Mouse (Mus musculus) heart, postnatal 0 days (tissue): ENCODE results near the gene Olfr1391.

Experiments used
- CTCF ChIP-seq: IDR thresholded peaks from 2 replicates; pipeline ENCODE4 v1.5.1; 2016; ENCODE audit warnings: antibody characterized with exemption, control low read depth, low read depth
- EP300 ChIP-seq: IDR thresholded peaks from 2 replicates; pipeline ENCODE4 v1.6.1; 2016; ENCODE audit warnings: antibody characterized with exemption, low read depth

DNA sequence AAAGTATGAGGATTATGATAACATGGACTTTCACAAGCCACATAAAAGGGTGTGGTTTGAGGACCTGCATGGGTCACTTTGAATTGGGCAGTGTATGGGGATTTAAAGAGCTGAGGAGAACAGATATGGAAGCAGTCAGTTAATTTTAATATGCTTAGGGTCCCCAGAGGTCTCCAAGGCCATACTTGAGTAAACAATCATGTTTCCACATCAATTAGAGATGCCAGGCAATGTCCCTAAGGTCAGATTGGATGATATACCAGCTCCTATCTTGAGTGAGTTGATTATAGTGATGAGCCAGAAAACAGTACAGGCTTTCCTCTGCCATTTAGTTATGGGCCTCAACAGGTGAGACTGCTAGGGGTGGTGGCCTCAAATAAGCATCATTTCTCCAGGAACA is 18.1 kb upstream of the Olfr1391 start, which contains the start of gene Olfr10:
- TF ChIP-seq EP300 (no peak), CTCF (no peak)
